Mouse (Mus musculus): ENCODE measurements at regions not wholly inside any gene's neighbourhood (a gene's known extent, or its start where the extent isn't known, plus 50 kb on each side); places are given as distances from the start of the nearest gene placed in this dataset.

DNA sequence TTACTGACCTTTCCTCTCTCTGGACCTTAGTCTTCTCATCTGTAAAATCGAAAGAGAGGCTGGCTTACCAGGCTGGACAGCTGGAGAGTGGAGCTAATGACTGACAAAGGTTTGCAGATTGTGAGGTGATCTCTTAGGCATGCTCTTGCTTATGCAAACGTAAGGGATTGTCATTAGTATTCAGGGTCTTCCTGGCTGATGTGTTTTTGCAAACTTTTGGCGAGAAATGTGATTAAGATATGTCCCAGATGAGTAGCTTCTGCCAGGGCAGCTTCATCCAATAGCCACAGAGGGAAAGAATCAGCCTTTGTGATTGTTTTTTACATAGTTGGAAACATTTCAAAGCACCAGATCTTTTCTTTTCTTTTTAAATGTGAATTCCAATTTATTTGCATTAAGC lies 95.1 kb downstream of the Gm12728 start:
- Histone ChIP-seq H3K36me3 (replicated peaks; ENCODE audit: low read length) (no peaks in the 10 kb centered on the region), H3K9me3 (peaks cover 8% of the 10 kb centered on the region), H3K27me3 (replicated peaks) (peaks cover 3% of the 10 kb centered on the region), H3K4me1 (no peaks in the 10 kb centered on the region), H3K4me3 (replicated peaks) (no peak overlapping the region)
- no peak for TF ChIP-seq GATA1 (IDR thresholded peaks at IDR 0.05; ENCODE audit: borderline replicate concordance, low read length)
- no peak for TF ChIP-seq FLI1 (IDR thresholded peaks at IDR 0.05; ENCODE audit: low read length)

DNA sequence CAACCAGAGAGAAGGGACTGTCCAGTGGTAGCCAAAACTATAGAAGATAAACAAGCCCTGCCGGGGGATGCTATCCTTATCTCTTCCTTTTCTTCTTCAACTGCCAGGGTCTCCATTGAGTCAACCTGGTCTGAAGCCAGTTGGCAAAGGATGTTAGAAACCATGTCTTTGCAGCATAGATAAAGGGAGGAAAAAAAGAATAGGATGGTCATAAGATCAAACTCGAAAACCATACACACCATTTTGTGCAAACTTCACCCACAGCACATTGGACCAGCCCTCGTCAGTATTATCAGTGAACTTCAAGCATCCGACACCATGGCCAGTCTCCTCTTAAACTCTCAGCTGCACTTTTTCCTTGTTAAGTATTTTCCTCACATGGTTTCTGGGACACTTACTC lies 101.8 kb downstream of the Gm12728 start:
- Histone ChIP-seq H3K36me3 (replicated peaks; ENCODE audit: low read length) (no peaks in the 10 kb centered on the region), H3K27me3 (replicated peaks) (no peaks in the 10 kb centered on the region), H3K4me3 (replicated peaks) (no peak overlapping the region), H3K9me3 (peaks cover 5% of the 10 kb centered on the region), H3K4me1 (peaks cover 20% of the 10 kb centered on the region)
- TF ChIP-seq GATA1 (IDR thresholded peaks at IDR 0.05; ENCODE audit: borderline replicate concordance, low read length) (no peak), FLI1 (IDR thresholded peaks at IDR 0.05; ENCODE audit: low read length) (no peak)

DNA sequence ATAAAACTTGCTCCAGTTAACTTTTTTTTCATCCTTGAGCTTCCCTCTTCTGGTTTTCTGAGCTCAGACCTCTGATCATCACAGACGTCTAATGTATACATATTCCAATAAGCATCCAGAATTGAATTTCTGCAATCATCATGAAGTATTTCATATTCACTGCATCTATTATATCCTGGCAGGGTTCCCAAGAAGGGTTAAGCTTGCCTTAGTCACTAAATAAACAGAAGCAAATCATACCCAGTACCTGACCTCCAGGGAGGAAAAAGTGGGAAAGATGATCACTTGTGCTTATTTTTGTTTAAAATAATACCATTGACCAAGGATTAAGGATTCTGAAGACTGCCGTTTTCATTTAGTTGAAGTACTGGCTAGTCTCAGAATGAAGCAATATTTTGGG lies 102.4 kb downstream of the Gm12728 start:
- Histone ChIP-seq H3K4me1 (peaks cover 20% of the 10 kb centered on the region), H3K9me3 (no peaks in the 10 kb centered on the region), H3K4me3 (replicated peaks) (no peak overlapping the region), H3K27me3 (replicated peaks) (no peaks in the 10 kb centered on the region), H3K36me3 (replicated peaks; ENCODE audit: low read length) (no peaks in the 10 kb centered on the region)
- TF ChIP-seq FLI1 (IDR thresholded peaks at IDR 0.05; ENCODE audit: low read length): no peak
- TF ChIP-seq GATA1 (IDR thresholded peaks at IDR 0.05; ENCODE audit: borderline replicate concordance, low read length): no peak

DNA sequence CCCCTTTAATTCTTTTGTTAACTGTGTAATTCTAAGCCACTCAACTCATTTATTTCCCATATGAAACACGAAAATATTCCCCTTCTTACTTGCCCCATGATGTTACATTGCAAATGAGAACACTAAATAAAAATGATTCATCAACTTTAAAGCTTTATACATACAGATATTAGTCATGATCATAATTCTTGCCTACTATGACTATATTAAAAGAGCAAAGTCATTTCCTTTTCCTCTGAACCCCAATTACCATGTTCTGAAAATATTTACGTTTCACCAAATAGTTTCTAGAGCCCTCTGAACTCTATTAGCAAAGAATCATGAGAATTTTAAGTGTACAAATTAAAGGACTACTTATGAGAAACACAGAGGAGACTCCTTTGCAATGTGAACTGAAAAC lies 105.4 kb downstream of the Gm12728 start:
- TF ChIP-seq FLI1 (IDR thresholded peaks at IDR 0.05; ENCODE audit: low read length) (no peak), GATA1 (IDR thresholded peaks at IDR 0.05; ENCODE audit: borderline replicate concordance, low read length) (no peak)
- no peaks in the 10 kb centered on the region for H3K36me3 ChIP-seq (replicated peaks; ENCODE audit: low read length)
- H3K4me3 ChIP-seq (replicated peaks): no peak overlapping the region
- H3K4me1 ChIP-seq: peaks cover 22% of the 10 kb centered on the region
- H3K27me3 ChIP-seq (replicated peaks): no peaks in the 10 kb centered on the region
- H3K9me3 ChIP-seq: no peaks in the 10 kb centered on the region

DNA sequence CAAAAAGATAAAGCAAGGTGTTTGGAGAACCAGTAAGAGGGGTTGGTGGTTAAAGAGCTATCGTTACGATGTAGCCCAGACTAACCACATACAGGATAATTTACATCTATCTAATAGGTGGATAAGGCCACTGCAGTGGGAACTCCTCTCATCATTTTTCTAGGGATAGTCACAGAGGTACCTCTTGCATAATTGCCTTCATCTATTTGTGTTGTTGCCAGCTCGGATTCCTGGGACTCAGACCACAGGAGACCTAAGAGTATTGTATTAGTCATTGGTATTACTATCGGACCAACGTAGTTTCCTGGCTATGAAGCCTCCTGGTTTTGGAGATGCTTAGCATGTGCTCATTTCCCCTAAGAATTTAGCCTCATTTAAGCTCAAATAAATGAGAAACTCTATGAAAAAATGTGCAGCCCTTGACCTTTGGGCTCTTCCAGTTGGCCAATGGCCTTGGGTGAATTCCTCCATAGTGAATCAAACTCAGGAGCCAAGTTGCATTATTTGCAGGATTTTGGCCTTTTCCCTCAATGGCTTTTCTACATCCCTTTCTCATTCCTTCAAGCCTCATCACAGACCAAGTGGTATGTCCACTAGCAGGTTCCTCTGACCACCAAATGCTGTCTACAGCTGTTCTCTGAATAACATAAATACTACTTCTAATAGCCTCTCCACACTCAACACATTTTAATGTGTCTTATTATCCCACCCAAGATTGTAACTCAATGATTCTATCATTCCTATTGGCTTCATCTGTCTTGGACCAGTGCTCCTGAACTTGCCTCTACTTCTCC lies 108.6 kb downstream of the Gm12728 start:
- TF ChIP-seq FLI1 (IDR thresholded peaks at IDR 0.05; ENCODE audit: low read length) (no peak), GATA1 (IDR thresholded peaks at IDR 0.05; ENCODE audit: borderline replicate concordance, low read length) (no peak)
- H3K9me3 ChIP-seq: no peaks in the 10 kb centered on the region
- H3K36me3 ChIP-seq (replicated peaks; ENCODE audit: low read length): no peaks in the 10 kb centered on the region
- H3K4me1 ChIP-seq: peaks cover 31% of the 10 kb centered on the region
- peaks cover 2% of the 10 kb centered on the region for H3K27me3 ChIP-seq (replicated peaks)
- no peak overlapping the region for H3K4me3 ChIP-seq (replicated peaks)

DNA sequence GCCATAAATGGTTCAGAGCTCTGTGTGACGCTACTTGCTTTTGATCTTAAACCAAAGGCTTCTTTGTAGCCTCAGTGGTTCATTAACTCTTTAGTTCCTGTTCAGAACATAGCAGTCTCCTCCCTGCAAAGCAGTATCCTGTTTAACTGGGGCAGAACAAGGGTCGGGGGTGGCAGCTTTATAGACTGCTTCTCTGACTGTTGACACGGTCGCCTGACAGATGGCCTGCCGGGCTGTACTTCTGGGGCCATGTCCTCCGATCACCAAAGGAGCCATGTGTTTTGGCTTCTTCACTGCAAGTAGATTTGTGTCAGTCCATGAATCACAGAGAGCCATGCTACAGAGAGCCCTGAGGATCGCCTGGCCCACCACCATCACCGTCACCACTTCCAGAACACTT lies 115.2 kb downstream of the Gm12728 start:
- Histone ChIP-seq H3K36me3 (replicated peaks; ENCODE audit: low read length) (no peaks in the 10 kb centered on the region), H3K27me3 (replicated peaks) (peaks cover 7% of the 10 kb centered on the region), H3K9me3 (no peaks in the 10 kb centered on the region), H3K4me3 (replicated peaks) (no peak overlapping the region), H3K4me1 (peaks cover 25% of the 10 kb centered on the region)
- TF ChIP-seq FLI1 (IDR thresholded peaks at IDR 0.05; ENCODE audit: low read length) (no peak), GATA1 (IDR thresholded peaks at IDR 0.05; ENCODE audit: borderline replicate concordance, low read length) (no peak)

DNA sequence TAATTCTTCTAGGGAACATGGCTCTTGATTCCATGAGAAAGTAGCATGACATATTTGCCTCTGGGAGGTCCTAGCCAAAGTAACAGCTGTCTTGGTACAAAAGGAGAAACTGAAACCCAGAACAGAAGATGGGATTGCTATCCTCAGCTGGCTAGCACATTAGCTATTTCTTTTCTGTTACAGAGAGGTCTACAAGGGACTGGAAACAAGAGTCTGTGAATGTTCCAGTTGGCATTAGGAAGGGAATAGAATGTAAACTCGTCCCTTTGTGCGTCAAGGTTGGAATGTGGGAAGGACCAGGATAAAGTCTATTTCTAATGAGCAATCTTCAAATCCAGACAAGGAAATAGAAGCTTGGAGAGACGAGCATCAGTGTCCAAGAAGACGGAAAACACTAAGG lies 116.7 kb downstream of the Gm12728 start:
- Histone ChIP-seq H3K9me3 (no peaks in the 10 kb centered on the region), H3K4me3 (replicated peaks) (no peak overlapping the region), H3K4me1 (peaks cover 14% of the 10 kb centered on the region), H3K27me3 (replicated peaks) (peaks cover 7% of the 10 kb centered on the region), H3K36me3 (replicated peaks; ENCODE audit: low read length) (no peaks in the 10 kb centered on the region)
- TF ChIP-seq GATA1 (IDR thresholded peaks at IDR 0.05; ENCODE audit: borderline replicate concordance, low read length) (no peak), FLI1 (IDR thresholded peaks at IDR 0.05; ENCODE audit: low read length) (no peak)

DNA sequence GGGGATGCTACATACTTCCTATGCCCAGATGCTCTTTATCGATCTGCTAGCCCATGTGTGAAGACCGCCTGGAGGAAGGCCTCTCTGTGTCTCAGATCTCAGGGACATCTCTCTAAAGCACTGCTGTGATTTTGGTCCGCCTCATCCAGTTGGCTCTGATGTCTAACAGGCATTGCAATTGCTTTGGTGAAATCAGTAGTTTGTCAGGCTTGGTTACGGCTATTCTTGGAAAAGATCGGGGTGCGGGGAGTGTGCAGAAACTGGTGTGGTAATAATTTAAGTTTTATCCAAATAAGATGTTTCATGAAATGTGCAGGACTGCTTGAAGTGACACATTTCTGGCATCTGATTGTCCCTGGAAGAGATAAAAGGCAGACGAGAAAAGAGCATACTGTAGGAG lies 117.9 kb downstream of the Gm12728 start:
- peaks cover 11% of the 10 kb centered on the region for H3K27me3 ChIP-seq (replicated peaks)
- H3K4me1 ChIP-seq: peaks cover 14% of the 10 kb centered on the region
- no peaks in the 10 kb centered on the region for H3K36me3 ChIP-seq (replicated peaks; ENCODE audit: low read length)
- no peaks in the 10 kb centered on the region for H3K9me3 ChIP-seq
- TF ChIP-seq GATA1 (IDR thresholded peaks at IDR 0.05; ENCODE audit: borderline replicate concordance, low read length) (no peak), FLI1 (IDR thresholded peaks at IDR 0.05; ENCODE audit: low read length) (no peak)
- H3K4me3 ChIP-seq (replicated peaks): no peak overlapping the region

DNA sequence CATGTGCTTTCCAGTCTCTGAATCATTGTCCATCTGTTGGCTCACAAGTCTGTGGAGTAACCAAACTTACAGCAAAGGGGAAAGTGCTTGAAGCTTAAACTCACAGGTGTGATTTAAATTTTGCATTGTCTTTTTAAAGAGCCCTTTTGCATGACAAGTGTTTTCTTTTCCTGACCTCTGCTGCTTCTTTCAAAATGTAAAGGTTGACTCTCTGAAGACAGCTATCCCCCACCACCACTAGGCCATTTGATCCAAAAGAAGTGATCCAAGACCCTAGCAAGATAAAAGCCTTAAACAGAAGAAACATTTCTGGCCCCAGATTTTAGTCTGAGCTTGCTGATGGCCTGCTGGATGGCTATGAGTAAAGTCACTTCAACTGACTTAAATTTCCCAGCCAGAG lies 118.6 kb downstream of the Gm12728 start:
- no peak overlapping the region for H3K4me3 ChIP-seq (replicated peaks)
- peaks cover under 1% of the 10 kb centered on the region; the same call in 1 of the 2 replicates for H3K9me3 ChIP-seq

DNA sequence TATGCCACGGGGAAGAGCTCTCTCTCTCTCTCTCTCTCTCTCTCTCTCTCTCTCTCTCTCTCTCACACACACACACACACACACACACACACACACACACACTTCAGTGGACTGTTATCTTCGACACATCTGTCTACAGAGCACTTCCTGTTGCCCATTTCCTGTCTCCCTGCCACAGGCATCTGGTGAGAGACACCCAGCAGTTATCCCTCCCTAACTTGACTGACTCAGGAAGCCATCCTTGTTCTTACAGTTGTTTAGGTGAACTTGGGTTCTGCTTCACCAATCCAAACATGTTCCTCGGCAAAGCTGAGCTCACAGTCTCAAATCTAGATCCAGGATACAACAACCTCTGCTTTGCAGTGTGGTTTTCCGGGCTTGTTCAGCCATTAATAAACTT lies 119.6 kb downstream of the Gm12728 start:
- Histone ChIP-seq H3K4me1 (peaks cover 14% of the 10 kb centered on the region), H3K27me3 (replicated peaks) (peaks cover 8% of the 10 kb centered on the region), H3K4me3 (replicated peaks) (no peak overlapping the region), H3K36me3 (replicated peaks; ENCODE audit: low read length) (no peaks in the 10 kb centered on the region), H3K9me3 (peaks cover 5% of the 10 kb centered on the region)
- no peak for TF ChIP-seq FLI1 (IDR thresholded peaks at IDR 0.05; ENCODE audit: low read length)
- TF ChIP-seq GATA1 (IDR thresholded peaks at IDR 0.05; ENCODE audit: borderline replicate concordance, low read length): no peak

More for the DNA sequence above, 118.6 kb downstream of the Gm12728 start:
- TF ChIP-seq FLI1 (IDR thresholded peaks at IDR 0.05; ENCODE audit: low read length) (no peak), GATA1 (IDR thresholded peaks at IDR 0.05; ENCODE audit: borderline replicate concordance, low read length) (no peak)
- no peaks in the 10 kb centered on the region for H3K36me3 ChIP-seq (replicated peaks; ENCODE audit: low read length)
- H3K27me3 ChIP-seq (replicated peaks): peaks cover 11% of the 10 kb centered on the region
- peaks cover 14% of the 10 kb centered on the region for H3K4me1 ChIP-seq

Data from megakaryocyte, embryonic 14.5 days (primary cell).